Mouse (Mus musculus) erythroblast, embryonic 14.5 days (primary cell): ENCODE results near the gene Kcnd2.

Source experiments
- GATA1 ChIP-seq: IDR thresholded peaks from 2 replicates; pipeline ENCODE4 v1.6.1; 2012; ENCODE audit warnings: low read length, inconsistent platforms, mixed read lengths
- TAL1 ChIP-seq: IDR thresholded peaks from 3 replicates; pipeline ENCODE4 v1.6.1; 2012; ENCODE audit warnings: low read length, inconsistent platforms, mixed read lengths

DNA sequence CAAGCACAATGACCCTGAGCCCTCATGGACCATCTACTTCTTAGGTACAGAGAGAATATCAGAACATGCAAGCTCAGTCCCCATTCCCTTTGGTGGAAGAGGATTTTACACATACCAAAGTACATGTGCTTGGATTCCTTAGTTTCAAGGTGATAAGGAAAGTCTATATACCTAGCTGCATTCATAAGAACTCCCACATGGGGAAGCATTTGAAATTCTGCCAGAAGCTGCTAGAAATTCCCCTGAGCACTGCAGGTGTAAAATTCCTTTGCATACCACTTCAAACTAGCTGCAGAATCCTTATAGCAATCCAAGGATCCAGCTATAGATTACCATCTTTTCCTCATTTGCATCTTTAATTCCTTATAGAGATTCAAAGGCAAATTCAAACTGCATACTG lies 440.4 kb downstream of the Kcnd2 start:
- no peak for TF ChIP-seq GATA1
- TF ChIP-seq TAL1: no peak
